Mouse (Mus musculus) gastrocnemius, postnatal 25 days (tissue): ENCODE results near the gene Fancd2. TPM values are rescaled to one million over a fixed set of nuclear protein-coding genes. Genes with fewer than 3 reads are reported as not detected.

ENCODE experiments used
- DNase-seq: peaks from one replicate; pipeline ENCODE4 v3.0.0; 2022
- microRNA-seq, 2 experiments: library from miRNA; unstranded; fragments of <30 nt; microRNA quantifications; one replicate each; pipeline ENCODE4 v1.2.0; 2021; ENCODE audit warnings: borderline replicate concordance in 2 of 2
- total RNA-seq, 2 experiments: library from RNA; stranded (reverse); gene quantifications; 1 replicate in 1 of 2; 2 replicates in 1 of 2; pipeline ENCODE4 v1.2.3; 2021

Fancd2 gene
- total RNA-seq, 2 experiments from 2014 or later: 0.41 to 0.56 TPM

GRCm38 (mm10) chr6:113609293-113609692 lies 77.8 kb downstream of the Fancd2 start:
- no peak for DNase-seq

GRCm38 (mm10) chr6:113612258-113612969 lies 80.9 kb downstream of the Fancd2 start:
- DNase-seq: no peak

GRCm38 (mm10) chr6:113614152-113614551 lies 82.7 kb downstream of the Fancd2 start:
- DNase-seq: no peak

DNA sequence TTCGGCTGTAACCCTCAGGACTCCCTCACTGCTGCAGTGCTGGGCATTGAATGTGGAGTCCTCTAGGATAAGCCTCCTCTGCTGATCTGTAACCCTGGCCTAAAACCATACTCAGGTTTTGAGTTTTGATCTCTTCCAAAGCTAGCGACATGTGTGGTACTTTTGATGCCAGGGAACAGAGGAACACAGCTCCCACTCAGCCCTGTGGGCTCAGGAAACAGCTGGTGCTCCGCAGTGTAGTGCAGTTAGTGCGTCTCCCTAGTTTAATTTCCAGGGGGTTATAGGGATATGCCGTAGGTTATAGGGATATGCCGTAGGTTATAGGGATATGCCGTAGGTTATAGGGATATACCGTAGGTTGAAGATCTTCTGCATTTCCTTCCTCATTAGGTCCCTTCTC lies 83.5 kb downstream of the Fancd2 start:
- DNase-seq: no peak

- DNase-seq: no peak
Measured at GRCm38 (mm10) chr6:113615489-113615888, 84.0 kb downstream of the Fancd2 start.

DNA sequence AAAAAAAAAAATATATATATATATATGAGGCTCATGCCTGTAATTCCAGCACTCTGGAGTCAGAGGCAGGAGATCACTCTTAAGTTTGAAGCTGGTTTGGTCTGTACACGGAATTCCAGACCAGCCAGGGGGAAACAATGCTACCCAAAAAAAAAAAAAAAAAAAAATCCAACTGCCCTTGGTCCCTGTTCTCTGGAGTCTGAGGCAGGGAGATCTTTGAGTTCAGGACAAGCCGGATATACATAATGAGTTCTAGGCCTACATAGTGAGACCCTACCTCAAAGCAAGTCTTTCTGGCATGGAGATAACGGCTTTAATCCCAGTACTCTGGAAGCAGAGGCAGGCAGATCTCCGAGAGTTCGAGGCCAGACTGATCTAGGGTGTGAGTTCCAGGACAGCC lies 91.9 kb downstream of the Fancd2 start:
- no peak for DNase-seq

GRCm38 (mm10) chr6:113623941-113624751 lies 92.7 kb downstream of the Fancd2 start, which contains the start of gene Vhl:
Gene Vhl, plus strand, starts transcription at chr6:113623959.
- peak; percentile 91 for DNase-seq

DNA sequence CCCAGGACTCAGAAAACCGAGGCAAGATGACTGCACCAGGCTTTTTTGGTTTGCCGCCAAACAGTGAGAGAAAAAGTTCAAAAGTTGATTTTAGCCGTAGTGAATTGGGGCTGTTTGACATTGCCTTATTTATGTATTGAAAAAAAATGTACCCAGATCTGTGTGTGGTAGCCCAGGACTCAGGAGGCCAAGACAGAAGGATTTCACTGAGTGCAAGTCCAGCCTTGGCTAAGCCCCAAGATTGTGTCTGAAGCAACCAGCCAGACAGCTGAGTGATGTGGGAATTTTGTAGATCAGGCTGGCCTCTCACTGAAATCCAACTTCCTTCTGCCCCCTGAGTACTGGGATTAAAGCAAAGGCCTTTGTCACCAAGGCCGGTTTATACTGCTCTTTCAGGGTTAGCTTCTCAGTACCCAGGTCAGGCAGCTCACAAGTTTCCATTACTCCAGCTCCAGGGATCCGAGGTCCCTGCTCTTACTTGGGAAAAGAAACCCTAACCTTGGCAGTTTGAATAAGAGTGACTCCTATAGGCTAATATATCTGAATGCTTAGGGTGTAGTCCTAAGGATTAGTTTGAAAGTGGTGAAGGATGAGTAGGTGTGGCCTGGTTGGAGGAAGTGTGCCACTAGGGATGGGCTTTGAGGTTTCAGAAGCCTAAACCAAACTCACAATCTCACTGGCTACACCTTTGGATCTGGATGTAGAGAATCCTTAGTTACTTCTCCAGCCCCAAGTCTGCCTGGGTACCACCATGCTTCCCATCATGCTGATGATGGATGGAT lies 93.7 kb downstream of the Fancd2 start:
- no peak for DNase-seq

GRCm38 (mm10) chr6:113630322-113630721 lies 98.8 kb downstream of the Fancd2 start:
- DNase-seq: no peak

GRCm38 (mm10) chr6:113632863-113633262 lies 101.4 kb downstream of the Fancd2 start:
- no peak for DNase-seq

- peak; percentile 93 for DNase-seq
Measured at GRCm38 (mm10) chr6:113638302-113639040, 107.0 kb downstream of the Fancd2 start, which contains the start of gene Irak2. Gene Irak2, plus strand, starts transcription at chr6:113638467.

- no peak for DNase-seq
Measured at GRCm38 (mm10) chr6:113639201-113639600, 107.7 kb downstream of the Fancd2 start.

GRCm38 (mm10) chr6:113642605-113643004 lies 111.1 kb downstream of the Fancd2 start:
- no peak for DNase-seq

DNA sequence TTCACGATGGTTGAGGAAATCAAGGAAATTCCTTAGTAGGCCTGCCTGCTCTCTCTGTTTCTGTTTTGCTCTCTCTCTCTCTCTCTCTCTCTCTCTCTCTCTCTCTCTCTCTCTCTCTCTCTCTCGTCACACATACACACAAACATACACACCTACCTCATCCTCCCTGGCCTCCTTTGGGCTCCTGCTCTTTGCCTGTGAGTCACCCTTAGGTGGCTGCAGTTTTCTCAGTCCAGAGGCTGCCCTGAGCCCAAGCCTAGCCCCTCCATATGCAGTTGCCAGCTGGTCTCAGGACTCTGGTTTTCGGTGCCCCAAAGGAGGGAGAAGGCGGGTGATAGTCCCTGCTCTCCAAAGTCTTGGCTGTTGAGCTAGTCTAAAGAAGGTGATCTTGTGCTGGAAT lies 111.5 kb downstream of the Fancd2 start:
- DNase-seq: no peak

DNA sequence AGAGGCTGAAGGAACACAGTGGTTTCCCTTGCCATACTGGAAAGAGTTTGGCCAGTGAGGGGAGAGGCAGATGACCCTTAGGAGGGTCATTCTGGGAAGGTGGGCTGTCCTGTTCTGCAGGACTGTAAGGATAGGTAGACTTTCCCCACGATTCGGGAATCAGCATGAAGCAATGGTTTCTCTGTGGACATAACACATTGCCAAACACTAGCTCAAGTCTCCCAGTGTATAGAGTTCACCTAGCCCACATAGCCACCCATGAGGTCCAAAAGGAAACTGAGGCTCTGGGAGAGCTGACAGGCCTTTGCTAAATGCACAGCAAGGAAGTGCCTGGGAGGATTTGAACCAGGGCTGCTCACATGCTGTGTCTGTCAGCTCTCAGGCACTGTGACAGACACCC lies 112.5 kb downstream of the Fancd2 start:
- no peak for DNase-seq

DNA sequence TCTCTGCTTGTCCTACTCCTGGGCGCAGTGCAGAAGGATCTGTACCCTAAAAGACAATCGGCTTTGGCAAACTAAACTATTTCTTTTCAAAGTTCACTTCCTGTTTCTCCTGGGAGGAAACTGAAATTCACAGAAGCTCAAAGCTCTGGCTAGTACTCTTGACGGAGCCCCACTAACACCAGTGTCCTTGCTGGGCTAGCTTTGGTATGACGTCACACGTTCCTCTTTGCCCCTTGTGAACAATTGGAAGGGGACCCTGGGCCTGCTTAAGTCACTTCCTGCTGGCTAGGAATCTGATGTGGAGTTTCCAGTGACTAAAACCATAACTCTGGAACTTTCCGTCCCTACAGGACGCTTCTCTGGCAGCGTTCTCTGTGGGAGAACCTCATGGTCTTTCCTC lies 113.3 kb downstream of the Fancd2 start:
- DNase-seq: peak; percentile 61

Small RNA genes within 50 kb of the gene (microRNA-seq; reads per million reads assigned to microRNA genes)
- gene Gm23365: 0 reads per million in 2 experiments

Other genes with a start within 250 kb of the Fancd2 start
- not detected for gene Cpne9, start 249.4 kb upstream of the Fancd2 start, total RNA-seq
- gene Brpf1, start 224.5 kb upstream of the Fancd2 start, total RNA-seq: 1 to 10 TPM; 7.8 to 8.3 TPM
- 1 to 10 TPM; 4.0 to 6.0 TPM for gene Ogg1, start 204.7 kb upstream of the Fancd2 start, total RNA-seq
- 10 to 100 TPM; 29.7 to 36.4 TPM for gene Camk1, start 187.7 kb upstream of the Fancd2 start, total RNA-seq
- gene Tada3, start 153.8 kb upstream of the Fancd2 start, total RNA-seq: 10 to 100 TPM; 14.0 to 14.4 TPM
- gene Arpc4, start 153.6 kb upstream of the Fancd2 start, total RNA-seq: 10 to 100 TPM; 48.4 to 55.3 TPM
- 1 to 10 TPM; 1.6 to 1.7 TPM for gene Ttll3, start 142.4 kb upstream of the Fancd2 start, total RNA-seq
- 1 to 10 TPM; 8.0 to 9.7 TPM for gene Rpusd3, start 112.3 kb upstream of the Fancd2 start, total RNA-seq
- 10 to 100 TPM in 1 of 2 experiments, 1 to 10 TPM in 1; 1.1 to 67.8 TPM for gene Cidec, start 95.9 kb upstream of the Fancd2 start, total RNA-seq
- 10 to 100 TPM; 27.6 to 29.8 TPM for gene Jagn1, start 89.1 kb upstream of the Fancd2 start, total RNA-seq
- under 1 TPM in 1 of 2 experiments, not detected in 1; 0.16 TPM for gene Il17re, start 73.2 kb upstream of the Fancd2 start, total RNA-seq
- gene Il17rc, start 60.3 kb upstream of the Fancd2 start, total RNA-seq: 1 to 10 TPM; 6.0 to 8.0 TPM
- 10 to 100 TPM; 39.3 to 50.6 TPM for gene Creld1, start 48.4 kb upstream of the Fancd2 start, total RNA-seq
- under 1 TPM in 1 of 2 experiments, not detected in 1; 0.08 TPM for gene Prrt3, start 29.8 kb upstream of the Fancd2 start, total RNA-seq
- gene Emc3, start within 50 bp of the Fancd2 start, total RNA-seq: 10 to 100 TPM; 50.3 to 66.7 TPM
- not detected for gene Fancd2os, start 69.0 kb downstream of the Fancd2 start, total RNA-seq
- 10 to 100 TPM; 37.1 to 40.7 TPM for gene Brk1, start 73.1 kb downstream of the Fancd2 start, total RNA-seq
- gene Vhl, start 92.3 kb downstream of the Fancd2 start, total RNA-seq: 1 to 10 TPM; 4.4 to 6.2 TPM
- gene Irak2, start 106.8 kb downstream of the Fancd2 start, total RNA-seq: 1 to 10 TPM; 3.0 to 4.7 TPM
- gene Tatdn2, start 165.4 kb downstream of the Fancd2 start, total RNA-seq: 10 to 100 TPM; 28.8 to 31.6 TPM
- gene Ghrl, start 188.2 kb downstream of the Fancd2 start, total RNA-seq: not detected
- gene Sec13, start 209.1 kb downstream of the Fancd2 start, total RNA-seq: 10 to 100 TPM; 62.4 to 67.2 TPM